Comparison of ENCODE assay signal across 8 mouse cellular contexts in genomic region chr9:120601488-120602171, GRCm38 (mm10). TPM values are rescaled to one million over a fixed set of nuclear protein-coding genes. Genes with fewer than 3 reads are reported as not detected.
DNase-seq lines count a peak whose midpoint lies in the region; ATAC-seq and TF ChIP-seq lines count a peak whose summit lies in the region.

No protein-coding gene starts in this region.

- H3K36me3 ChIP-seq in C2C12 (ENCODE audit: control insufficient read depth, insufficient read depth), result no peaks in the 10 kb centered on the region
- no peaks in the 10 kb centered on the region for H3K36me3 ChIP-seq in embryonic facial prominence, embryonic 14.5 days (ENCODE audit: control insufficient read depth, insufficient read depth, low read length)
- no peaks in the 10 kb centered on the region for H3K36me3 ChIP-seq in kidney, adult 2 months (ENCODE audit: control insufficient read depth, insufficient read depth, low read length)
- H3K36me3 ChIP-seq in limb, embryonic 13.5 days, result no peaks in the 10 kb centered on the region
- H3K36me3 ChIP-seq in midbrain, embryonic 15.5 days (replicated peaks), result no peaks in the 10 kb centered on the region

- no peaks in the 10 kb centered on the region for H3K9me3 ChIP-seq in embryonic facial prominence, embryonic 14.5 days (ENCODE audit: control insufficient read depth, low read length)
- H3K9me3 ChIP-seq in limb, embryonic 13.5 days, result no peaks in the 10 kb centered on the region
- H3K9me3 ChIP-seq in midbrain, embryonic 15.5 days, result no peaks in the 10 kb centered on the region

- H3ac ChIP-seq in C2C12 (ENCODE audit: control insufficient read depth, insufficient read length, low read depth), result no peak overlapping the region

- DNase-seq in adrenal gland, postnatal 4 days (ENCODE audit: low spot score in 2 of 2), result peak; percentile 55 to 56
- peak; percentile 57 for DNase-seq in embryonic facial prominence, embryonic 14.5 days (ENCODE audit: low spot score)
- DNase-seq in heart, adult 8-10 months (ENCODE audit: low spot score), result peak; percentile 69
- peak; percentile 87 for DNase-seq in kidney, adult 2 months
- peak; percentile 44 to 79 for DNase-seq in spleen, postnatal 4 days (ENCODE audit: low spot score in 2 of 2)

- H3K9ac ChIP-seq in embryonic facial prominence, embryonic 14.5 days (ENCODE audit: low read depth, low read length), result no peak overlapping the region
- H3K9ac ChIP-seq in limb, embryonic 13.5 days, result no peak overlapping the region
- no peak overlapping the region for H3K9ac ChIP-seq in midbrain, embryonic 15.5 days

- peak; percentile 69 for TF ChIP-seq CTCF in C2C12 (IDR thresholded peaks at IDR 0.05; ENCODE audit: control insufficient read depth, insufficient read depth, insufficient read length)
- TF ChIP-seq CTCF in kidney, adult 2 months (conservative IDR thresholded peaks at IDR 0.05; ENCODE audit: insufficient read depth, insufficient read length, low read depth, low read length), result peak; percentile 89

- peak overlapping the region; percentile 44; the same call in 1 of the 2 replicates for H3K4me2 ChIP-seq in embryonic facial prominence, embryonic 14.5 days (ENCODE audit: low read depth, low read length)
- H3K4me2 ChIP-seq in limb, embryonic 13.5 days (replicated peaks), result peak overlapping the region; percentile 9; the same call in 1 of the 2 replicates
- no peak overlapping the region for H3K4me2 ChIP-seq in midbrain, embryonic 15.5 days

- 0 out of 2 replicates have a peak, but pooled peaks have one; percentile 17 for ATAC-seq in embryonic facial prominence, embryonic 14.5 days (ENCODE audit: low read depth)
- ATAC-seq in limb, embryonic 13.5 days (ENCODE audit: low FRiP score, low read depth), result peak; percentile 29; the same call in 1 of the 2 replicates
- peak; percentile 60 for ATAC-seq in midbrain, embryonic 15.5 days (replicated peaks)

- WGBS in embryonic facial prominence, embryonic 14.5 days, result 15% methylated on average over 17 of the region's 17 CpGs
- WGBS in kidney, adult 2 months, result 10% methylated on average over 17 of the region's 17 CpGs
- 19% methylated on average over 17 of the region's 17 CpGs for WGBS in limb, embryonic 13.5 days
- WGBS in midbrain, embryonic 15.5 days, result 17% methylated on average over 17 of the region's 17 CpGs

- peaks cover 27% of the 10 kb centered on the region for H3K4me1 ChIP-seq in embryonic facial prominence, embryonic 14.5 days (ENCODE audit: control insufficient read depth, insufficient read depth, low read length)
- H3K4me1 ChIP-seq in kidney, adult 2 months (ENCODE audit: control insufficient read depth, insufficient read depth, low read length), result peaks cover 6% of the 10 kb centered on the region; the same call in 1 of the 2 replicates
- peaks cover 31% of the 10 kb centered on the region for H3K4me1 ChIP-seq in limb, embryonic 13.5 days
- H3K4me1 ChIP-seq in midbrain, embryonic 15.5 days, result peaks cover 28% of the 10 kb centered on the region

- TF ChIP-seq POLR2A in kidney, adult 2 months (IDR thresholded peaks at IDR 0.05; ENCODE audit: low read depth, low read length), result no peak

- H3K4me3 ChIP-seq in C2C12 (ENCODE audit: insufficient read depth, poor library complexity, severe bottlenecking), result no peak overlapping the region
- no peak overlapping the region for H3K4me3 ChIP-seq in embryonic facial prominence, embryonic 14.5 days (ENCODE audit: low read depth, low read length)
- no peak overlapping the region; the same call in 1 of the 2 replicates for H3K4me3 ChIP-seq in kidney, adult 2 months (ENCODE audit: insufficient read depth, low read depth, low read length)
- no peak overlapping the region for H3K4me3 ChIP-seq in limb, embryonic 13.5 days
- H3K4me3 ChIP-seq in midbrain, embryonic 15.5 days, result no peak overlapping the region

- no peak overlapping the region for H3K27ac ChIP-seq in embryonic facial prominence, embryonic 14.5 days (replicated peaks; ENCODE audit: low read depth, low read length)
- peak overlapping the region; percentile 37; the same call in 1 of the 2 replicates for H3K27ac ChIP-seq in kidney, adult 2 months (ENCODE audit: insufficient read depth, low read depth, low read length)
- no peak overlapping the region for H3K27ac ChIP-seq in limb, embryonic 13.5 days
- no peak overlapping the region for H3K27ac ChIP-seq in midbrain, embryonic 15.5 days

- no peaks in the 10 kb centered on the region for H3K79me2 ChIP-seq in C2C12 (ENCODE audit: control insufficient read depth, insufficient read depth)

- H3K27me3 ChIP-seq in C2C12 (ENCODE audit: control insufficient read depth, insufficient read depth, insufficient read length), result no peaks in the 10 kb centered on the region
- H3K27me3 ChIP-seq in embryonic facial prominence, embryonic 14.5 days (replicated peaks; ENCODE audit: control insufficient read depth, insufficient read depth, low read length), result no peaks in the 10 kb centered on the region
- no peaks in the 10 kb centered on the region for H3K27me3 ChIP-seq in kidney, adult 2 months (replicated peaks; ENCODE audit: control insufficient read depth, insufficient read depth, low read length)
- no peaks in the 10 kb centered on the region for H3K27me3 ChIP-seq in limb, embryonic 13.5 days
- H3K27me3 ChIP-seq in midbrain, embryonic 15.5 days (replicated peaks), result no peaks in the 10 kb centered on the region

- H3K79me3 ChIP-seq in C2C12 (ENCODE audit: low read depth), result no peaks in the 10 kb centered on the region

TF ChIP-seq in C2C12, 6 proteins besides CTCF, POLR2A, EP300 and RAD21:
- TF ChIP-seq USF1 (IDR thresholded peaks at IDR 0.05; ENCODE audit: low read depth) (no peak), MYOD1 (IDR thresholded peaks at IDR 0.05; ENCODE audit: control insufficient read depth, insufficient read length, low read depth) (no peak), FOSL1 (IDR thresholded peaks at IDR 0.05; ENCODE audit: insufficient read depth, low read length, poor library complexity, severe bottlenecking) (no peak), CEBPB (IDR thresholded peaks at IDR 0.05; ENCODE audit: low read depth) (no peak), MAX (IDR thresholded peaks at IDR 0.05) (no peak), MYOG (IDR thresholded peaks at IDR 0.05; ENCODE audit: control insufficient read depth, extremely low read depth, insufficient read length) (no peak)

RNA-seq across cellular contexts. Expression of gene Rpl14, which starts 30.4 kb away (rescaled TPM):
- polyA plus RNA-seq in C2C12 (2012; fragmentation: generic; extraction: Trizol), result 1,443 TPM
- total RNA-seq in adrenal gland, postnatal 4 days (2021), result 100 to 1,000 TPM; 667 to 692 TPM
- 992 and 1,026 TPM in 2 replicates for polyA plus RNA-seq in embryonic facial prominence, embryonic 14.5 days (2014; fragmentation: Nextera tagmentation; extraction: Ambion mirVana)
- 100 to 1,000 TPM; 266 to 316 (median 288) TPM for total RNA-seq in heart, adult 8-10 months (2022)
- polyA plus RNA-seq in kidney, adult 2 months (2012; rRNA removed), result 389 and 411 TPM in 2 replicates
- polyA plus RNA-seq in limb, embryonic 13.5 days (2015; fragmentation: Nextera tagmentation; extraction: Ambion mirVana), result 791 and 827 TPM in 2 replicates
- 370 and 375 TPM in 2 replicates for polyA plus RNA-seq in midbrain, embryonic 15.5 days (2015; fragmentation: Nextera tagmentation; extraction: Ambion mirVana)
